Mouse (Mus musculus): ENCODE data around the gene Fzr1.

Fzr1 gene

DNA sequence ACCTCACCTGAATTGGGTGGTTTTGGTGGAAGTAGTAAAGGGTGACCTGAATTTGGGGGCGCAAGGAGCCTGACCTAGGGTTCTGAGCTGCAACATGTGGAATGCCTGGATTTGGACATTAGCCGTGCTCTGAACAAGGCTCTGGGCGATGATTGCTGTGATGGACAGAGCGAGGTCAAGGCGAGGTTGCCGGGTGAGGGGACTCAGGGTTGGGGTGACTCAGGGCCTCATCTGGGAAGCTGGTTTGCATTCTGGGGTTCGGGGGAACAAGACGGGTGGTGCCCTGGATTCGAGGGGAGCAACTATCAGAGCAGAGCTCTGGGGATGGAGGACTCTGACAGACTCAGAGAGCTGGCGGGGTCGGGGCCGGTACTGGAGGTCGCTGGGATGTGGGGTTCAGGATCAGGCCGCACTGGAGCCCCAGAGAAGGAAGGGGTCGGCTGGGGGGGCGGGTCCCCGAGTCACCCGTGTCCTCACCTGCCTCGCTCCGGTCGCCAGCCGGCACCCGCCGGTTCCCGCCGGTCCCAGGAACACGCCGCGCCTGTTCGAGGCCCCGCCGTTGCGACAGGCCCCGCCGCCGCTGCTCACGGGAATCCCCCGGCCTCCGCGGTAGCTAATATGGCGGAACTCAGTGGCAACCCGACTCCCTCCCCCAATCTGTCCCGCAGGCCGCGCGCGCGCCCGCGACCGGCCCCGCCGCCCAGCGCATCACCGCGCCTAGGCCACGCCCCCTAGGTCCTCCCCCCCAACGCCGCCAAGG lies at the start of gene Fzr1:
Gene Fzr1, minus strand, starts transcription at position 724 of the 760 bp plus-strand sequence.
- DNase-seq (ENCODE audit: low spot score), result no peak

DNA sequence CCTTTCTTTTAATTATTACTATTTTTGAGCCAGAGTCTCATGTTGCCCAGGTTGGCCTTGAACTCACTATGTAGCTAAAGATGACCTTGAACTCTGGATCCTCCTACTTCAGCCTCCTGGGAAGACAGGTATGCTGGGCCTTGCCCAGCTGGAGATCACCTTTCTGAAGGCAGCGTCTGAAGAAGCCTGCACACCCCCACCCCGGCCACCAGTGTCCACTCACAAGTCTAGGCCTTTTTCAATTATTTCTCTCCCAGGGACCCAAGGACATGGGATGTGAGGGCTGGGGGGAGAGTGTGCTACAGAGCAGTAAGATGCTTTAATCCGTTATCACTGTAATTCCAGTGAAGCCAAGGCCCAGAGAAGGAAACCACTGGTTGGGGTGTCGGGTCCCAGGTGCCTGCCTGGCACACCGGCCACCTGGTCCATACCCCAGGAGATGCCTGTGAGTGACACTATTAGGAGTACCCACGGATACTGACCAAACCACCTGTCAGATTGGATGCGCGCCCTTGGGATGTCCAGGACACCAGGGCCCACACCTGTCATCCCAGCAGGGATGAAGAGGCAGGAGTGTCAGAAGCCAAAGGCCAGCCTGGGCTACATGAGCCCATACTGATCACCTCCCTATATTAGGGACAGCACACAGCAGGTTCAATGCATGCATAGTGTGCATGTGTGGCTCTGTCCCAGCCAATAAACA lies 49.6 kb upstream of the Fzr1 start:
- DNase-seq (ENCODE audit: low spot score), result peak; percentile 9

DNA sequence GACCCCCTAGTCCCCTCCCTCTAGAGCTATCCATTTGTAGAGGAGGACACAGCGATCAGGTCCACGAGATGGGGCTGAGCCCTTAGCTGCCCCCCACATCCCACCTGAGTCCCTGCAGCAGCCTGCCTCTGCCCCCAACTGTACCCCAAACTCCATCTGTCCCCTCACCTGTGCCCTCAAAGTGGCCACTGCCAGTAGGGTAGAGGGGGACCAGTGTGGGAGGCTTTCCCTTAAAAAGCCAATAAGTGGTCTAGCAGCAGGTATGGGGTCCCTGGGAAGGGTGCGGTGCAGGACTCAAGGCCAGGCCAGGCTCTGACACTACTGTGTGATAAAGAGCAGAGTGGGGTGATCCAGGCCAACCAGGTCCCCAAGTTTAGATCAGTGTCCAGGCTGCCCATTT lies 49.0 kb upstream of the Fzr1 start:
- no peak for DNase-seq (ENCODE audit: low spot score)

DNA sequence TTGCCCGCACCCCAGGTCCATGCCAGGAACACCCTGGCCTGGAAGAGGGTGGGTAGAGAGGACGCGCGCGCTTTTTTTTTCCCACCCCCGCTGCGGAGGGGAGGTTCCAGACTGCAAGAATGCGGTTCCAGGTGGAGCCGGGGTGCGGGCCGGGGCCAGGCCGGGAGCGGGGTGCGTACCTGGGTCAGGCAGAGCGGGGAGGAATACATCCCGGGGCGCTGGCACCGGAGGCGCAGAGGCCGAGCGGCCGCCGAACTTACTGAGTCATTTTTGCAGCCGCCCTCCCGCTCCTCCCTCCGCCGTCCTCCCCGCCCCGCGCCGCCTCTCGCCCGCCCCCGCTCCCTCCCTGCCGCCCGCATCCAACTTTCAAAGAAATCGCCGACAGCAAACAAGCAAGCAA lies 48.6 kb upstream of the Fzr1 start:
- peak; percentile 40 for DNase-seq (ENCODE audit: low spot score)

DNA sequence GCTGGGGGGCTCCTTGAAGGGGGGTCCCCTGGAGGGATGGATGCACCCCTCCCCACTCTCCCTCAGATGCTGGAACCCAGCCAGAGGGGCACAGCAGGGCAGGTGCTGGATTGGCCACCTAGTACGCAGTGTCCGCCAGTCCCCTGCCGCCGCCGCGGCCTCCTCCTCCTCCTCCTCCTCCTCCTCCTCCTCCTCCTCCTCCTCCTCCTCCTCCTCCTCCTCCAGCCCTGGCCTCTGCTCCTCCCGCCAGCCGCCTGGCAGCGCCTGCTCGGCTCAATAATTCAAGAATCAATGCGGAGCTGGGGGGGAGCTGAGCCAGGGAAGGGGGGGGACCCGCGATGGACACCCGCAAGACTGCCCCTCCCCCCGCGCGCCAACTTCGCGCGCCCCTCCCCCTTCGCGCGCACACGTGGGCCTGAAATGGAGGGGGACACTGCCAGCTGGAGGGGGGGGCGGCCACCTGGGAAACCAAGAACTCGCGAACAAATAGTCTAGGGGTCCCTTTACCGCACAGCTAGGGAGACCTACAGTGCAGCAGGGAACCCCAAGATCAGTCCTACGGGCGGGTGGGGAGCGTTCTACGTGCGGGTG lies 47.9 kb upstream of the Fzr1 start:
- DNase-seq (ENCODE audit: low spot score), result peak; percentile 10

DNA sequence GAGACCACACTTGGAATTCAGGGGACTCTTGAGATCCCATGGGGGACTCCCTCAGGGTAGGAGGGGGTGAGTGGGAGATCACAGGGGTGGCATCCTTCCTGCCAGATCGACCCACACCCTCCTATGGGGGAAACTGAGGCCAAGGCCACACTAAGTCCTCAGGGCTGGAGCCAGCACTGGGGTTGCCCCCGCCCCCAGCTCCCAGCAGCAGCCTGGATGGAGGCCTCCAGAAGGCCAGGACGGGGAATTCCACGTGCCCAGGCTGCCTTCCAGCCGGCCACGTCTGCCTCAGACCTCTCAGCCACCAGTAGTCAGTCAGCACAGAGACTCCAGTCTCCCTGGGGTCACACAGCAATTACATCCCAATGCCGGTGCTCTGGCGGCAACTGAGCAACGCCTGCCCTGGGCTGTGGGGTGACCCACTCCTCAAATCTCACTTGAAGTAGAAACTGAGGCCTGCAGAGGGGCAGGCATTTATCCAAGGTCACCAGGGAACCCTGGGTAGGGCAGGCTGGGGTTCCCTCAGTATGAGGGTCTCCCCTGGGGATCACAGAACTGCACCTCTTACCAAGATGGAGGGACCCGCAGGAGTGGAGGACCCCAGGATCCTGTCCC lies 47.0 kb upstream of the Fzr1 start:
- DNase-seq (ENCODE audit: low spot score), result peak; percentile 8

DNA sequence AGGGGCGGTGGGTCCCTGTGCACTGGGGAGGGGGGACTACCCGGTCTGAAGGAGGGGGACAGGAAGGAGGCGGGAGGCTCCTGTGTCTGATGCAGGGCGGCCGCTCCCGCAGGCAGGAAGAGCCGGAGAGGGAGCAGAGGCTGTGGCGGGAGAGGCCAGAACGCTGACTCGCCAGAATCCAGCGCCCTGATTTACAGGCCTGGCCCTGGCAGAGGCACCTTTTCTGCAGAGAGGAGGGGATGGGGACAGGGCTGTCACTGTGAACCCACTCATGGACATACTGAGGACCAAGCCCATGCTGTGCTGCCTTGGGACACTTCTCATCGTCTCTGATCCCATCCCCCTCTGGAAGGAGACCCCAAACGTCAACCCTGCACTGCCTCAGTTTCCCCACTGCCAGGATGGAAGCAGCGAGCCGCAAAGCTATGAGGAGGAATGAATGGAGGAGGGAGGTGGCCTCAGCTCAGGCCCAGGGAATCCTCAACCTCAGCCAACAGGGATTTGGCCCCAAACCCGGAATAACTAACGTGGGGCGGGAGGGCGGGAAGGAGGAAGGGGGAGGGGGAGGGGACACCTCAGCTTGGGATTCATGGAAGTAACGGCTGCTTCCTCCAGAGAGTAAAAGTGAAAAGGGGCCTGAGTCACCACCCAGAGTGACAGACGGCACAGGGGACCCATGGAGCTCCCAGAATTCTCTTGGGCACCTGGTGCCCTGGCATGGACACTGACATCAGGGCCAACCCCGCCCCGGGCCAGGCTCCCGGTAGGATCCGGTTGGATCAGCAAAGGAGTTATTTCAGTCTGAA lies 46.1 kb upstream of the Fzr1 start:
- DNase-seq (ENCODE audit: low spot score), result peak; percentile 10

DNA sequence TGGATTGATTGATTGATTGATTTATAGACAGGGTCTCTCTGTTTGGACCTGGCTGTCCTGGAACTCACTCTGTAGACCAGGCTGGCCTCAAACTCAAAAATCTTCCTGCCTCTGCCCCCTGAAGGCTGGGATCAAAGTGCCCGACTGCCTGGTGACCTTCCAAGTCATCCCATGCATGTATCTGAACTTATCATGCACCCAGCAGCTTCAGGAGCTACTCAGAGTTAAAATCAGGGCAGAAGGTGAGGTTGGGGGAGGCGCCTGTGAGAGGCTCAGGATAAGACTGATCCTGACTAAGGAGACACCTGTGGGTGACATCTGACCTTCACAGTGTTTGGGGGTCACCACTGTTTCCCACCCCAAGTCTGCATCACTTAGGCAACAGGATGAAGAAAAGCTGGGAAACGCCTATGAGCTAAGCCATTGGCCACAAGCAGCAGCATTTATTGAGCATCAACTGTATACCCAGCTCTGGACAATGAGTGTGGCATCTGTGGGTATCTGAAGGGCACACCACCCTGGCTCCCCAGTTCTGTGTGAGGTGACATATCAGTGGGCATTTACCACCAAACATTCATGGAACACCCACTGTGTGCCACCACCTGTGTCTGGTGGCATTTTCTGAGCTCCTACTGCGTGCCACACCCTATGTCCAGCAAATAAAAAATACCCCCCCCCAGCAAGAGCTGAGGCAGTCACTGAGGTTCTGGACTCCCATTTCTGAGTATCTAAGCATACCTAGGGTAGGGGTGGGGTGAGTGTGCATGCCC lies 45.3 kb upstream of the Fzr1 start:
- no peak for DNase-seq (ENCODE audit: low spot score)

DNA sequence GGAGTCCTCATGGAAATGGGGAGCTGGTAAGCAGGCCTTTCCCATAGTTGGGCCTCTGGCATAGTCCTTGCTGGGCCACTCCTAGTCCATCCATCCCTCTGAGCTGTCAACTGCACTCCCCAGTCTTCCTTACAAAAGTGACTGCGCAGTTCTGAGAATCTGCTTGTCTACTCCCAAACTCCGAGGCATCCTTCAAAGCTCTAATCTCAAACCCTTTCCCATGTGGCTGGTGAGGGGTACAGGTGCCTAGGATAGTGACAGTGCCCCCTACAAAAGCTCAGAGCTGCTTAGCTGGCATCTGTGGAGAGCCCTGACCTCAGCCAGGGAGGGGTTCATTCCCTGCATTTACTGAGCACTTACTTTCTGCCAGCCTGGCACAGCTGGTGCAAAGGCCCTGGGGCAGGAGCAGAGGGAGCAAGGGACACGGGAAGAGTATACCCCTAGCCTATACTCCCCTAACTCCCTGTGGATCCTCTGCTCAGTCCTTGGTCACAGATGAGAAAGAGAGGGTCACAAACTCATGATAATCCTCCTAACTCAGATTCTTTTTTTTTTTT lies 44.4 kb upstream of the Fzr1 start:
- no peak for DNase-seq (ENCODE audit: low spot score)

DNA sequence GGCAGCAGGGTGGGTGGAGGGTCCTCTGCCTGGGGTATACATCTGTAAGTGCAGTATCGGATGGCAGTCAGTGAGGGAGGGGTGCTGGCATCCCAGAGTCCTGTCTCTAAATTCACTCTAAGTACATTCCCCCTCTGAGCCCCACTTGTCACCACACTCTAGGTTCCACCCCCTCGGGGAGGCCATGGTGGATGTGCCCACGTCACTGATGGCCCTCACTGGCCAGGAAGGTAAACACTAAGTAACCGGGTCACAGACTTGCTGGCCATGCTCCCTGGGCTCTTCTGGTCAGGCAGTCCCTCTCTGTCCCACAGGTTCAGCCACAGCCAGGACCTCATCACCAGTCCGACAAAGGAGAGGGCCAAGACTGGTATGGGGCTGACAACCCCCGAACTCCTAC lies 43.9 kb upstream of the Fzr1 start:
- peak; percentile 8 for DNase-seq (ENCODE audit: low spot score)

DNA sequence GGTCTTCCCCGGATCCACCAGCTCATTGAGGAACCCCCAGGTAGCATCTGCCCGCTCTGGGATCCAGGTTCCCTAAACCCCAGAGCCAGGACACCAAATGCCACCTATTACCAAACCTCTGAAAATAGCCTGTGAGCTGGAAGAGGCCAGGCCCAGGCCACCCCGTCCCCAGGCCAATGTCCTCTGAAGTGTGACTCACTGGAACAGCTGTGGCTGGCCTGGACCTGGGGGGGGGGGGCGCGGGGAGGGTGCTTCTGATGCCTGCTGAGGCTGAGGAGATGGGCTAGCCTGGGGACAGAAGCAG lies 43.4 kb upstream of the Fzr1 start:
- DNase-seq (ENCODE audit: low spot score), result no peak

DNA sequence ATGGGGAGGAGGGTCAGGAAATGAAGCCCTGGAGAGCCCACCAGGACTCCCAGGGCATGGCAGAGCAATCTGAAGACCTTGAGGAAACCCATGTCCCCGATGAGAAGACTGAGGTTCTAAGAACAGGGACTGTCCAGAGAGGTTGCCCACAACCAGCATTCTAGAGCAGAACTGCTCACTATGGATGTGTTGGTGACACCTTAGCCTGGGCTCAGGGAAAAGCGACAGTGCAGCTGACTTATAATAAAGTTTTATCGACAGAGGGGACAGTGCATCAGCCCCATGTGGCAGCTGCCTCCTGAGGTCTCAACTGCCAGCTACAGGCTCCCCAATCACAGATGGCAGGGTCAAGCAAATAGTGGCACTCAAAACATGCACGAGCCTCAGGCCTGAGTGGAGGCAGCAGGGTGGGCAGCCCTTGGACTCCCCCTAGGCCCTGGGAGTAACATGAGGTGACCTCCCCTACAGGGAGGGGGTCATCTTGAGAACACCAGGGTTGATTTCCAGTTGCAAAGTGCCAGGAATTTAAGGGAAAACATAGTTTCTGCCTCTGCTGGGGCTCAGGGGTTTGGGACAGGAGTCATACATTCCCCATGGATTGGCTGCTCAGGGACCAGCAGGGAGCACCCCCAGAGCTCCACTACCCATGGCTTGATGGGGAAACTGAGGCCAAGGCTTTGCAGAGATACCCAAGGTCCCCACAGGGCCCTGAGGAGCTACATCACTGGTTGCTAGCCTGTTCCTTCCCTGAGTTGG lies 42.9 kb upstream of the Fzr1 start:
- DNase-seq (ENCODE audit: low spot score), result no peak

DNA sequence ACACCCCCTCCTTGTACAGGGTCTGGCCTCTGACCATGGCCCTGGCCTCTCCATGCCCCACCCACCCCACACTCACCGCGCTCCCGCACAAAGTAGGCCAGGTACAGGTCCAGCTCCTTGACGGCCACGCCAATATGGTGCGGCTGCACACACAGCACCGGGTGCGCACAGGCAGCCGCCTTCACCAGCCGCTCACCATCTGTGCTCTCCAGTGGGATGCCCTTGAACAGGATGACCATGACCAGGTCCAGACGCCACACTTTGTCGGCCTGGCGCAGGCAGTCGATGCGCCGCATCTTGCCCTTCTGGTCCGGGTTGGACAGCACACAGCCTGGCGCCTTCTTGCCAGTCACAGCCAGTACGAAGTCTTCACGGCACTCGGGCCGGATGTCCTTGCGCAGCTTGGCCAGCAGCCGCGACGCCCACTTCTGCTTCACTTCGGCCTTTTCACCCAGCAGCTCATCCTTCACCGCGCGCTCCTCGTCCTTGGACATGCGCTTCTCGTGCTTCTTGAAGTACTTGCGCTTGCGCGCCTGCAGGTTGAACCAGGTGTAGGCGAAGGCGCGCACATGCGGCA lies 42.0 kb upstream of the Fzr1 start:
- DNase-seq (ENCODE audit: low spot score), result peak; percentile 9

DNA sequence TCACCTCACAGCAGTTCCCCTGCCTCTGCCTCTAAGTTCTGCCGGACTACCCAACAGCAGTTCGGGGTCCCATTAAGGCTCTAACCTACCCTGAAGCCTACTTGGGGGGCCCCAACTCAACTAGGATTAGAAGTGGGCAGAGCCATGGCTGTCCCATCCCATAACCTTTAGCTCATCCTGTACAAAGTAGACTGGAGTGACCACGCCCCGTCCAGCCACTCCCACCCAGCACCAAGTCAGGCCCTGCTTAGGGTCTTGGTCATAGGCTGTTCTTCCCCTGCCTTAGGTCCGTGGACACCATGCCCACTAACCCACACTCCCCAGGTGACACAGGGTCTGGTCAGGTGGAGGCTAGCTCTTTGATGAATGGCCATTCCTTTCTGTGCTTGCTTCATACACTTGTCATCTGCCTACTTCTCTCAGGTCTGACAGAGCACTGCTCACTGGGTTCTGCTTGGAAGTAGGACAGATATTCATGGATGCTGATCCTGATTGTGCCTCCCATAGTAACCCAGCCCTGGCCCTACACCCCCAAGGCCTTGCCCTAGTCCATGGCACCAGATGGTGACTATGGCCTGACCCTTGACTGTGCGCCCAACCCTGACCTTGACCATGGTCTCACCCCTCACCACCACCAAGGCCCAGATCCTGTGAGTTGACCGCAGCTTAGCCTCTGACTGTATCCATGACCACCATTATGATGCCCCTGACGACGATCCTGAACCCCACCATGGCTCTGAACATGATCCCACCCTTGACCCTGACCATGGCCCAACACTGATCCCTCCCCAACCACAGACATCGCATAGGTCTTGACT lies 41.0 kb upstream of the Fzr1 start:
- DNase-seq (ENCODE audit: low spot score), result peak; percentile 6

DNA sequence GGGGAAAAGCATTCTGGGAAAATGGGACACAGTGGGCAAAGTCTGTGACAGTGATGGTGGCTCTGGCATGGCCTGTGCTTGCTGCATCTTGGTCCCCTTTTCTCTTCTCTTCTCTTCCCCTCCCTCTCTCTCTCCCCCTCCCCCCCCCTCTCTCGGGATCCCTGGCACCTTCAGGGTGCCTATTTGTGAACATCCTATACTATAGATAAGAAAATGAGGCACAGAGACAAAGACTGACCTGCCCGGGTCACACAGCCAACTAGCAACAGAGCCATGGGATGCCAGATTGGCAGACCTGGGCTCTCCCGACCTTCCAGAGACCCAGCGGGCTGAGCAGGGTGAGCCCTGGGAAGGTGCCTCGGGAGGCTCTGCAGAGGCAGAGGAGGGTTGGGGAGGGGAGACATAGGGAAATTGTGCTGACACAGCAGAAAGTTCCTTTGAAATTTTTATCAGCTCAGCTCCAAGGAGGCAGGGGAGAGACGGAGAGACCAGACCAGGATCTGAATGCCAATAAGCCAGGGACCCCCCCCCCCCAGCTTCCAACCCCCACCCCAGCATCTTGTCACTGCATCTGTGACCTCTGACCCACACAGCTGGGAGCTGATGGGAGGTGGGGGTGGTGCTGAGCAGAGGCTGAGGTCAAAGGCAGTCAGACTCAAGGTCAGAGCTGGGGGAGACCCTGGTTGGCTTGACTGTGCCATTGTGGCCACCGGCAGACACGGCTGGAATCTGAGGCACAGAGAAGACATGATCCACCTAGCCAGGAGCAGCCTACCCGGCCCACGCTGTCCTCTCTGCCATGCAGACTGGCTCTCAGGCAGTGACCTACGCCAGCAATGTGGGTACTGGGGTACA lies 40.1 kb upstream of the Fzr1 start:
- peak; percentile 5 for DNase-seq (ENCODE audit: low spot score)

DNA sequence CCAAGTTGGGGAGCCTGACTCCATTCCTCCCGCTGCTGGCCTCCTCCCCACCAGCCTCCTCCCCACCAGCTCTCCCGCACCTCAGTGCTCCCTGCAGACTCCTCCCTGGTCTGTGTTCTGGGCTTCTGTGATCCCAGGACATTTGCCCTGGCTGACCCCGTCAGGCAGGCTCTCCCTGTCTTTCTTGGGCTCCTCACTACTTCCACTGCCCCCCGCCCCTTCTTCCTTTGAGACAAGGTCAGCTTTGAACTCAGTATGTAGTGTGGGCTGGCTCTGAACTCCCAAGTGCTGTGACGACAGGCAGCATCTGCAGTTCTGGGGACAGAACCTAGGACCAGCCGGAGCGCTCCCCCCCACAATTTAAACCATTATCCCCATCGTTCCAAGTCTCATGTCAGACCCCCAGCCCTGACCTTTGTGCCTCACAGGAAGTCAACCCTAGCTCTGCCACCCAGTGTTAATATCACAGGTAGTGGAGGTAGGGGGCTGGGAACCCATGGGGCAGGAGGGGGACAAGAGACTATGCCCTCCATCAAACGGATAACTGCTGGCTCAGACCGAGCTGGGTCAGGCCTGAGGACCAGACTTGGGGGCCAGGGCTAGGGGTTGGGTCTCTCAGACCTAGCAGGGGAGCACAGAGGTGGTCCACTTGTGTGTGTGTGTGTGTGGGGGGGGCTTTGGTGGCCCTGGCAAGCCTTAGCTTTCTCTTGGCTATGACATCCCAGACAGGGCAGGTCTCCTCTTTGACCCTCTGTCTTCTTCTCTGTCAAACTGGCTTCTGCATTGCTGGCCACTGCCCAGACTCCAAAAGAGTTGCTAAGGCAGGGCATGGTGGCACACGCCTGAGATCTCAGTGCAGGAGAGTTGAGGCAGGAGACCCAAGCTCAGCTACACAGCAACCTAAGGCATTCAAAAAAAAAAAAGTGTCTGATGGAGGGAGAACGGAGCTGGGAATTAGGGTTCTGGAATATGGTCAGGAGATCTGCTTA lies 39.2 kb upstream of the Fzr1 start:
- DNase-seq (ENCODE audit: low spot score), result no peak
